Mouse (Mus musculus) intestine, postnatal 0 days (tissue): ENCODE data around the gene Maz. TPM values are rescaled to one million over a fixed set of nuclear protein-coding genes. Genes with fewer than 3 reads are reported as not detected.

ENCODE experiments used
- ATAC-seq: fragments of 200-750 bp; cut with Nextera tagmentation; 2 replicates; pipeline ENCODE4 v1.8.0; 2017; ENCODE audit warnings: mild to moderate bottlenecking, moderate TSS enrichment, moderate library complexity
- H3K27ac ChIP-seq: fragments of 300-500 bp; sonication (generic); 2 replicates; pipeline ENCODE4 v1.5.1; 2014; ENCODE audit warnings: mild to moderate bottlenecking, low read depth, low read length, moderate library complexity
- H3K27me3 ChIP-seq: fragments of 300-500 bp; sonication (generic); replicated peaks from 2 replicates; pipeline ENCODE4 v1.6.1; 2014; ENCODE audit warnings: low read length, mixed read lengths; ENCODE audit not compliant: control insufficient read depth, insufficient read depth
- H3K36me3 ChIP-seq: fragments of 300-500 bp; sonication (generic); 2 replicates; pipeline ENCODE4 v1.6.1; 2014; ENCODE audit warnings: mild to moderate bottlenecking, moderate library complexity; ENCODE audit not compliant: control insufficient read depth, insufficient read depth
- H3K4me1 ChIP-seq: fragments of 300-500 bp; sonication (generic); replicated peaks from 2 replicates; pipeline ENCODE4 v1.6.1; 2014; ENCODE audit warnings: antibody characterized with exemption, low read length, mixed read lengths; ENCODE audit not compliant: control insufficient read depth, insufficient read depth
- H3K4me2 ChIP-seq: fragments of 300-500 bp; sonication (generic); replicated peaks from 2 replicates; pipeline ENCODE4 v1.6.1; 2014; ENCODE audit warnings: low read depth, mild to moderate bottlenecking, moderate library complexity
- H3K4me3 ChIP-seq: fragments of 300-500 bp; sonication (generic); 2 replicates; pipeline ENCODE4 v1.5.1; 2014; ENCODE audit warnings: low read depth, low read length
- H3K9ac ChIP-seq: fragments of 300-500 bp; sonication (generic); 2 replicates; pipeline ENCODE4 v1.6.1; 2014; ENCODE audit warnings: mild to moderate bottlenecking, low read depth, low read length
- H3K9me3 ChIP-seq: fragments of 300-500 bp; sonication (generic); 2 replicates; pipeline ENCODE4 v1.6.1; 2016; ENCODE audit warnings: mixed run types; ENCODE audit not compliant: control insufficient read depth
- CTCF ChIP-seq: sonication (generic); IDR thresholded peaks from 2 replicates; pipeline ENCODE4 v1.5.1; 2016; ENCODE audit warnings: low read depth, mild to moderate bottlenecking, control low read depth, antibody characterized with exemption, moderate library complexity
- WGBS: fragments of 180-500 bp; shearing (Covaris S2); extraction: QIAGEN DNeasy Blood & Tissue Kit; methylation state at CpG from one replicate; pipeline ENCODE4 v1.1.7; 2014; 5-methylcytosine and 5-hydroxymethylcytosine counted together
- polyA plus RNA-seq: library from polyadenylated mRNA; unstranded; fragments of >200 nt; fragmentation: Nextera tagmentation; extraction: Ambion mirVana; gene quantifications from 2 replicates; pipeline ENCODE4 v1.2.1, GENCODE M21; 2015

The Maz gene
- polyA plus RNA-seq, 1 experiment from 2014 or later = 32.6 TPM

GRCm38 (mm10) chr7:127019306-127019960 is 7.4 kb downstream of the Maz start:
- TF ChIP-seq CTCF = no peak
- H3K4me2 ChIP-seq = peak overlapping the region; percentile 73
- no peak overlapping the region for H3K27ac ChIP-seq
- ATAC-seq = no peak
- H3K9me3 ChIP-seq = no peaks in the 10 kb centered on the region
- WGBS = 80% methylated on average over 14 of the region's 14 CpGs
- H3K4me3 ChIP-seq = no peak overlapping the region
- no peak overlapping the region for H3K9ac ChIP-seq
- H3K4me1 ChIP-seq = peaks cover 11% of the 10 kb centered on the region; the same call in 1 of the 2 replicates
- H3K36me3 ChIP-seq = peaks cover 24% of the 10 kb centered on the region
- H3K27me3 ChIP-seq = no peaks in the 10 kb centered on the region

- 75% methylated on average over 15 of the region's 15 CpGs for WGBS
- TF ChIP-seq CTCF = no peak
- H3K27me3 ChIP-seq = no peaks in the 10 kb centered on the region
- no peak for ATAC-seq
- no peak overlapping the region for H3K9ac ChIP-seq
- peaks cover 9% of the 10 kb centered on the region; the same call in 1 of the 2 replicates for H3K4me1 ChIP-seq
- no peak overlapping the region; the same call in 1 of the 2 replicates for H3K4me2 ChIP-seq
- H3K36me3 ChIP-seq = peaks cover 17% of the 10 kb centered on the region
- no peak overlapping the region for H3K27ac ChIP-seq
- no peak overlapping the region for H3K4me3 ChIP-seq
- no peaks in the 10 kb centered on the region for H3K9me3 ChIP-seq
These were observed 8.2 kb downstream of the Maz start for GRCm38 (mm10) chr7:127018416-127019305.

- WGBS = 48% methylated on average over 6 of the region's 6 CpGs
- no peaks in the 10 kb centered on the region for H3K27me3 ChIP-seq
- H3K4me3 ChIP-seq = no peak overlapping the region
- no peak for ATAC-seq
- no peak overlapping the region for H3K27ac ChIP-seq
- no peak overlapping the region; the same call in 1 of the 2 replicates for H3K4me2 ChIP-seq
- no peaks in the 10 kb centered on the region for H3K9me3 ChIP-seq
- peaks cover 14% of the 10 kb centered on the region for H3K36me3 ChIP-seq
- H3K4me1 ChIP-seq = peaks cover 9% of the 10 kb centered on the region; the same call in 1 of the 2 replicates
- H3K9ac ChIP-seq = no peak overlapping the region
- no peak for TF ChIP-seq CTCF
These were observed 8.9 kb downstream of the Maz start for GRCm38 (mm10) chr7:127017950-127018345.

GRCm38 (mm10) chr7:127016971-127017949 is 9.6 kb downstream of the Maz start, which contains the start of gene Pagr1a:
Pagr1a (minus strand) TSS chr7:127017352.
- peak within 1 kb of the TSS; percentile 73 for H3K9ac ChIP-seq
- H3K4me3 ChIP-seq = peak within 1 kb of the TSS; percentile 59
- 2% methylated on average over 39 of the region's 39 CpGs for WGBS
- ATAC-seq = peak; percentile 85
- peaks cover 9% of the 10 kb centered on the region; the same call in 1 of the 2 replicates for H3K4me1 ChIP-seq
- H3K27me3 ChIP-seq = no peaks in the 10 kb centered on the region
- peaks cover 10% of the 10 kb centered on the region; the same call in 1 of the 2 replicates for H3K36me3 ChIP-seq
- peak within 1 kb of the TSS; percentile 81 for H3K27ac ChIP-seq
- TF ChIP-seq CTCF = peak; percentile 92
- H3K9me3 ChIP-seq = no peaks in the 10 kb centered on the region
- peak within 1 kb of the TSS; percentile 82 for H3K4me2 ChIP-seq

- Histone ChIP-seq H3K9me3 (no peaks in the 10 kb centered on the region), H3K36me3 (0 out of 2 replicates have a peak, but pooled peaks cover 7% of the 10 kb centered on the region), H3K9ac (peak overlapping the region; percentile 73), H3K4me1 (peaks cover 5% of the 10 kb centered on the region; the same call in 1 of the 2 replicates), H3K4me2 (peak overlapping the region; percentile 82), H3K27ac (peak overlapping the region; percentile 81), H3K27me3 (no peaks in the 10 kb centered on the region), H3K4me3 (peak overlapping the region; percentile 59)
- ATAC-seq = peak; percentile 37
- 0% methylated on average over 21 of the region's 22 CpGs for WGBS
- TF ChIP-seq CTCF = no peak
These were observed 10.3 kb downstream of the Maz start for GRCm38 (mm10) chr7:127016486-127016938.

GRCm38 (mm10) chr7:127016481-127016485 is 10.6 kb downstream of the Maz start, which contains the start of gene Pagr1b:
Pagr1b (minus strand) TSS chr7:127016484.
- H3K36me3 ChIP-seq = 0 out of 2 replicates have a peak, but pooled peaks cover 7% of the 10 kb centered on the region
- TF ChIP-seq CTCF = no peak
- peak within 1 kb of the TSS; percentile 82 for H3K4me2 ChIP-seq
- peak within 1 kb of the TSS; percentile 73 for H3K9ac ChIP-seq
- no peaks in the 10 kb centered on the region for H3K27me3 ChIP-seq
- no peak for ATAC-seq
- peaks cover 3% of the 10 kb centered on the region; the same call in 1 of the 2 replicates for H3K4me1 ChIP-seq
- peak within 1 kb of the TSS; percentile 81 for H3K27ac ChIP-seq
- peak within 1 kb of the TSS; percentile 59 for H3K4me3 ChIP-seq
- H3K9me3 ChIP-seq = no peaks in the 10 kb centered on the region
